ENCODE assay signal across 13 mouse cellular contexts in the genomic region with DNA sequence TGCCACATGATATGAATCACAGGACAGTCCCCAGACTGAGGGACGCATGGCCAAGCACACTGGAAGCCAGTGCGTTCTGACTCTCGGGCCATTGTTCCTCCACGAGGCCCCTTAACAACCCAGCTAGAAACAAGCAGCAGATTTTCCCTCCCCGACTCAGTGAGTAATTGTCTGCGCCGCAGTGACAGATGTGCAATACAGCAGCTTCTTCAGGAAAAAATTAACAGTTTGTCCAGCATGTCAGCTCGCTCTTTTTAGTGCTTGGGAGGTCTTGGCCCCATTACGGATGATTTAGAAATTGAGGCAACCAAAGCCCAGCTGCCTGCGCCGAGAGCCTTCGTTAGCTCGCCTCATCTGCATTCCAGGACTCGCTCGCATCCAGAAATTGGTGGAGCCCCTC.
A peak's percentile ranks its signal among the peaks of the same experiment; 100 is the strongest.
DNase-seq lines count a peak whose midpoint lies in the region; ATAC-seq and TF ChIP-seq lines count a peak whose summit lies in the region.
"Had no signal": no experiment of that assay in that cellular context is flagged by ENCODE, and none has a peak within 500 bp of the region (broad histone marks: within the 10 kb centered on the region; RNA-seq: fewer than 3 reads in every experiment).

No protein-coding gene starts in this region.

- H3K4me2 ChIP-seq in kidney, postnatal 0 days (ENCODE audit: low read length): no peak overlapping the region
- peak overlapping the region; percentile 12; the same call in 1 of the 2 replicates for H3K4me2 ChIP-seq in forebrain, embryonic 14.5 days (ENCODE audit: low read length)
- no peak overlapping the region for H3K4me2 ChIP-seq in hindbrain, embryonic 16.5 days (ENCODE audit: low read length)
- H3K4me2 ChIP-seq in midbrain, embryonic 15.5 days: no peak overlapping the region

- H3K4me1 ChIP-seq in kidney, postnatal 0 days (replicated peaks; ENCODE audit: insufficient read depth, low read length): no peaks in the 10 kb centered on the region
- H3K4me1 ChIP-seq in forebrain, embryonic 14.5 days (ENCODE audit: control insufficient read depth, insufficient read depth, low read length): peaks cover 6% of the 10 kb centered on the region
- peaks cover 5% of the 10 kb centered on the region for H3K4me1 ChIP-seq in hindbrain, embryonic 16.5 days (ENCODE audit: control insufficient read depth, insufficient read depth, low read depth, low read length)
- 0 out of 2 replicates have a peak, but pooled peaks cover 5% of the 10 kb centered on the region for H3K4me1 ChIP-seq in midbrain, embryonic 15.5 days

- no peak overlapping the region for H3K27ac ChIP-seq in kidney, postnatal 0 days
- H3K27ac ChIP-seq in forebrain, embryonic 14.5 days (ENCODE audit: low read depth, low read length): peak overlapping the region; percentile 55; the same call in 1 of the 2 replicates
- no peak overlapping the region for H3K27ac ChIP-seq in hindbrain, embryonic 16.5 days (ENCODE audit: low read depth, low read length)
- peak overlapping the region; percentile 59 for H3K27ac ChIP-seq in midbrain, embryonic 15.5 days

- WGBS in kidney, postnatal 0 days: 71% methylated on average over 15 of the region's 15 CpGs
- WGBS in forebrain, embryonic 14.5 days: 27% methylated on average over 15 of the region's 15 CpGs
- WGBS in hindbrain, embryonic 16.5 days: 42% methylated on average over 15 of the region's 15 CpGs
- WGBS in midbrain, embryonic 15.5 days: 46% methylated on average over 15 of the region's 15 CpGs

- H3K9me3 ChIP-seq in kidney, postnatal 0 days (replicated peaks; ENCODE audit: low read length): no peaks in the 10 kb centered on the region
- H3K9me3 ChIP-seq in forebrain, embryonic 14.5 days (replicated peaks; ENCODE audit: control insufficient read depth, low read length): no peaks in the 10 kb centered on the region
- H3K9me3 ChIP-seq in hindbrain, embryonic 16.5 days (ENCODE audit: control insufficient read depth, low read length): no peaks in the 10 kb centered on the region
- H3K9me3 ChIP-seq in midbrain, embryonic 15.5 days: no peaks in the 10 kb centered on the region

- no peak overlapping the region for H3K4me3 ChIP-seq in kidney, postnatal 0 days (replicated peaks; ENCODE audit: low read depth, low read length)
- no peak overlapping the region for H3K4me3 ChIP-seq in forebrain, embryonic 14.5 days (ENCODE audit: low read depth, low read length)
- no peak overlapping the region for H3K4me3 ChIP-seq in hindbrain, embryonic 16.5 days (ENCODE audit: low read length)
- H3K4me3 ChIP-seq in midbrain, embryonic 15.5 days: no peak overlapping the region
- H3K4me3 ChIP-seq: myocyte had no signal

- ATAC-seq in kidney, postnatal 0 days (replicated peaks; ENCODE audit: low FRiP score, low read depth): no peak
- peak; percentile 58 for ATAC-seq in forebrain, embryonic 14.5 days
- 0 out of 2 replicates have a peak, but pooled peaks have one; percentile 45 for ATAC-seq in hindbrain, embryonic 16.5 days
- no peak for ATAC-seq in midbrain, embryonic 15.5 days (replicated peaks)
- ATAC-seq: liver, postnatal 0 days had no signal

- no peaks in the 10 kb centered on the region for H3K36me3 ChIP-seq in kidney, postnatal 0 days (ENCODE audit: insufficient read depth, low read length)
- no peaks in the 10 kb centered on the region for H3K36me3 ChIP-seq in forebrain, embryonic 14.5 days (ENCODE audit: control insufficient read depth, insufficient read depth, low read length)
- no peaks in the 10 kb centered on the region for H3K36me3 ChIP-seq in hindbrain, embryonic 16.5 days (ENCODE audit: control insufficient read depth, insufficient read depth, low read length)
- H3K36me3 ChIP-seq in midbrain, embryonic 15.5 days (replicated peaks): no peaks in the 10 kb centered on the region

- TF ChIP-seq CTCF in kidney, postnatal 0 days (IDR thresholded peaks at IDR 0.05; ENCODE audit: low read depth): no peak

- DNase-seq in kidney, postnatal 0 days (ENCODE audit: low spot score): peak; percentile 43
- no peak for DNase-seq in kidney, adult 8-10 months
- peak; percentile 58 for DNase-seq in forebrain, embryonic 14.5 days (ENCODE audit: low spot score)
- DNase-seq in thymus, adult 18-20 months: no peak
- DNase-seq in adrenal gland, adult 8-10 months: no peak
- no peak for DNase-seq in natural killer cell, adult 2 months (ENCODE audit: low spot score in 2 of 2)
- DNase-seq: gastrocnemius, postnatal 25 days; kidney, adult 18-20 months; liver, postnatal 0 days; thymus, postnatal 36 days had no signal

- no peaks in the 10 kb centered on the region for H3K27me3 ChIP-seq in kidney, postnatal 0 days (ENCODE audit: insufficient read depth, low read length)
- no peaks in the 10 kb centered on the region for H3K27me3 ChIP-seq in forebrain, embryonic 14.5 days (replicated peaks; ENCODE audit: control insufficient read depth, insufficient read depth, low read length)
- H3K27me3 ChIP-seq in hindbrain, embryonic 16.5 days (replicated peaks; ENCODE audit: control insufficient read depth, insufficient read depth, low read length): no peaks in the 10 kb centered on the region
- no peaks in the 10 kb centered on the region for H3K27me3 ChIP-seq in midbrain, embryonic 15.5 days (replicated peaks)

- H3K9ac ChIP-seq in kidney, postnatal 0 days (ENCODE audit: low read depth, low read length): no peak overlapping the region
- no peak overlapping the region for H3K9ac ChIP-seq in forebrain, embryonic 14.5 days (ENCODE audit: low read length)
- no peak overlapping the region for H3K9ac ChIP-seq in hindbrain, embryonic 16.5 days (ENCODE audit: low read depth, low read length)
- no peak overlapping the region for H3K9ac ChIP-seq in midbrain, embryonic 15.5 days
- H3K9ac ChIP-seq: liver, postnatal 0 days had no signal

Comparison
In these comparisons a context has a peak if more than half of its experiments do, and no peak if none do; other contexts are left out.
1. DNase-seq: peak in kidney, postnatal 0 days (single experiment) and forebrain, embryonic 14.5 days (single experiment); none in kidney, adult 8-10 months (0 of 2), thymus, adult 18-20 months (0 of 2), adrenal gland, adult 8-10 months (single experiment) and natural killer cell, adult 2 months (0 of 2).
2. ATAC-seq: peak in forebrain, embryonic 14.5 days (single experiment) and hindbrain, embryonic 16.5 days (single experiment); none in kidney, postnatal 0 days (single experiment) and midbrain, embryonic 15.5 days (single experiment).
3. H3K27ac ChIP-seq: peak in forebrain, embryonic 14.5 days (single experiment) and midbrain, embryonic 15.5 days (single experiment); none in kidney, postnatal 0 days (single experiment) and hindbrain, embryonic 16.5 days (single experiment).